Mouse (Mus musculus) heart, embryonic 10.5 days (tissue): ENCODE measurements around the gene Sacs. TPM values are rescaled to one million over a fixed set of nuclear protein-coding genes. Genes with fewer than 3 reads are reported as not detected.

Experiments
- DNase-seq: peaks from one replicate; pipeline ENCODE4 v3.0.0-alpha.2; 2017; ENCODE audit warnings: low spot score
- H3K27ac ChIP-seq: fragments of 300-500 bp; sonication (generic); 2 replicates; pipeline ENCODE4 v1.5.1; 2016; ENCODE audit warnings: mild to moderate bottlenecking
- H3K27me3 ChIP-seq: fragments of 300-500 bp; sonication (generic); 2 replicates; pipeline ENCODE4 v1.6.1; 2016; ENCODE audit warnings: mild to moderate bottlenecking; ENCODE audit not compliant: poor library complexity, insufficient read depth, severe bottlenecking
- H3K36me3 ChIP-seq: fragments of 300-500 bp; sonication (generic); 2 replicates; pipeline ENCODE4 v1.6.1; 2016; ENCODE audit warnings: mild to moderate bottlenecking, moderate library complexity
- H3K4me1 ChIP-seq: fragments of 300-500 bp; sonication (generic); 2 replicates; pipeline ENCODE4 v1.6.1; 2016; ENCODE audit warnings: mild to moderate bottlenecking
- H3K4me3 ChIP-seq: fragments of 300-500 bp; sonication (generic); 2 replicates; pipeline ENCODE4 v1.5.1; 2016; ENCODE audit warnings: mild to moderate bottlenecking, moderate library complexity
- H3K9me3 ChIP-seq: fragments of 300-500 bp; sonication (generic); 2 replicates; pipeline ENCODE4 v1.6.1; 2016; ENCODE audit warnings: mild to moderate bottlenecking, moderate library complexity
- WGBS: fragments of 180-500 bp; shearing (Covaris S2); methylation state at CpG from one replicate; pipeline ENCODE4 v1.1.7; 2016; 5-methylcytosine and 5-hydroxymethylcytosine counted together
- polyA plus RNA-seq: library from polyadenylated mRNA; unstranded; fragments of >200 nt; fragmentation: Nextera tagmentation; extraction: Ambion mirVana; gene quantifications from 2 replicates; pipeline ENCODE4 v1.2.1, GENCODE M21; 2016

Gene Sacs
- polyA plus RNA-seq, 1 experiment from 2014 or later, result 2.8 TPM

- 80% methylated on average over 5 of the region's 5 CpGs for WGBS
- DNase-seq, result no peak
- H3K27me3 ChIP-seq, result peaks cover 27% of the 10 kb centered on the region; the same call in 1 of the 2 replicates
- H3K9me3 ChIP-seq, result no peaks in the 10 kb centered on the region
- H3K36me3 ChIP-seq, result 0 out of 2 replicates have a peak, but pooled peaks cover 1% of the 10 kb centered on the region
- peaks cover 17% of the 10 kb centered on the region for H3K4me1 ChIP-seq
- no peak overlapping the region for H3K27ac ChIP-seq
- no peak overlapping the region for H3K4me3 ChIP-seq
Measured at GRCm38 (mm10) chr14:61171261-61171970, 33.2 kb downstream of the Sacs start.

- Histone ChIP-seq H3K27ac (peak overlapping the region; percentile 97), H3K36me3 (0 out of 2 replicates have a peak, but pooled peaks cover 2% of the 10 kb centered on the region), H3K4me3 (peak overlapping the region; percentile 90), H3K9me3 (no peaks in the 10 kb centered on the region), H3K27me3 (peaks cover 17% of the 10 kb centered on the region; the same call in 1 of the 2 replicates), H3K4me1 (peaks cover 17% of the 10 kb centered on the region)
- DNase-seq, result peak; percentile 100
- 0% methylated on average over 52 of the region's 52 CpGs for WGBS
Measured at GRCm38 (mm10) chr14:61172548-61173158, 34.4 kb downstream of the Sacs start.

GRCm38 (mm10) chr14:61173229-61173628, 35.0 kb downstream of the Sacs start:
- DNase-seq, result peak; percentile 90
- peak overlapping the region; percentile 90 for H3K4me3 ChIP-seq
- H3K9me3 ChIP-seq, result no peaks in the 10 kb centered on the region
- under 1% methylated on average over 37 of the region's 37 CpGs for WGBS
- peaks cover 17% of the 10 kb centered on the region for H3K4me1 ChIP-seq
- peak overlapping the region; percentile 97 for H3K27ac ChIP-seq
- H3K36me3 ChIP-seq, result 0 out of 2 replicates have a peak, but pooled peaks cover 2% of the 10 kb centered on the region
- peaks cover 12% of the 10 kb centered on the region; the same call in 1 of the 2 replicates for H3K27me3 ChIP-seq

- H3K36me3 ChIP-seq, result peaks cover 63% of the 10 kb centered on the region
- no peaks in the 10 kb centered on the region for H3K27me3 ChIP-seq
- DNase-seq, result no peak
- H3K27ac ChIP-seq, result no peak overlapping the region
- no peaks in the 10 kb centered on the region for H3K9me3 ChIP-seq
- 90% methylated on average over 7 of the region's 7 CpGs for WGBS
- H3K4me1 ChIP-seq, result no peaks in the 10 kb centered on the region
- no peak overlapping the region for H3K4me3 ChIP-seq
Measured at GRCm38 (mm10) chr14:61191904-61192303, 53.6 kb downstream of the Sacs start.

GRCm38 (mm10) chr14:61192326-61192725, 54.1 kb downstream of the Sacs start:
- no peak for DNase-seq
- Histone ChIP-seq H3K4me1 (no peaks in the 10 kb centered on the region), H3K4me3 (no peak overlapping the region), H3K9me3 (no peaks in the 10 kb centered on the region), H3K36me3 (peaks cover 67% of the 10 kb centered on the region), H3K27ac (no peak overlapping the region), H3K27me3 (no peaks in the 10 kb centered on the region)
- whole genome bisulfite sequencing, result 81% methylated on average over 10 of the region's 10 CpGs

- H3K4me1 ChIP-seq, result no peaks in the 10 kb centered on the region
- H3K4me3 ChIP-seq, result no peak overlapping the region
- no peaks in the 10 kb centered on the region for H3K9me3 ChIP-seq
- no peak overlapping the region for H3K27ac ChIP-seq
- WGBS, result 94% methylated on average over 4 of the region's 4 CpGs
- H3K27me3 ChIP-seq, result no peaks in the 10 kb centered on the region
- no peak for DNase-seq
- H3K36me3 ChIP-seq, result peaks cover 79% of the 10 kb centered on the region
Measured at GRCm38 (mm10) chr14:61194416-61194815, 56.2 kb downstream of the Sacs start.

- 84% methylated on average over 5 of the region's 5 CpGs for WGBS
- H3K4me3 ChIP-seq, result no peak overlapping the region
- H3K27me3 ChIP-seq, result no peaks in the 10 kb centered on the region
- no peaks in the 10 kb centered on the region for H3K9me3 ChIP-seq
- no peak for DNase-seq
- H3K4me1 ChIP-seq, result no peaks in the 10 kb centered on the region
- no peak overlapping the region for H3K27ac ChIP-seq
- H3K36me3 ChIP-seq, result peaks cover 68% of the 10 kb centered on the region
Measured at GRCm38 (mm10) chr14:61210111-61210510, 71.9 kb downstream of the Sacs start.

GRCm38 (mm10) chr14:61211754-61212153, 73.5 kb downstream of the Sacs start:
- WGBS, result 82% methylated on average over 6 of the region's 6 CpGs
- no peak overlapping the region for H3K27ac ChIP-seq
- no peaks in the 10 kb centered on the region for H3K27me3 ChIP-seq
- H3K4me1 ChIP-seq, result no peaks in the 10 kb centered on the region
- H3K4me3 ChIP-seq, result no peak overlapping the region
- H3K9me3 ChIP-seq, result no peaks in the 10 kb centered on the region
- no peak for DNase-seq
- H3K36me3 ChIP-seq, result peaks cover 51% of the 10 kb centered on the region

GRCm38 (mm10) chr14:61221166-61221565, 82.9 kb downstream of the Sacs start:
- 83% methylated on average over 5 of the region's 5 CpGs for WGBS
- no peak for DNase-seq
- Histone ChIP-seq H3K4me1 (peaks cover 21% of the 10 kb centered on the region), H3K27ac (no peak overlapping the region), H3K4me3 (no peak overlapping the region), H3K27me3 (no peaks in the 10 kb centered on the region), H3K36me3 (no peaks in the 10 kb centered on the region), H3K9me3 (no peaks in the 10 kb centered on the region)

GRCm38 (mm10) chr14:61222506-61222905, 84.2 kb downstream of the Sacs start:
- 55% methylated on average over 6 of the region's 6 CpGs for WGBS
- H3K36me3 ChIP-seq, result no peaks in the 10 kb centered on the region
- H3K27me3 ChIP-seq, result no peaks in the 10 kb centered on the region
- no peak for DNase-seq
- H3K9me3 ChIP-seq, result no peaks in the 10 kb centered on the region
- no peak overlapping the region for H3K27ac ChIP-seq
- H3K4me1 ChIP-seq, result peaks cover 21% of the 10 kb centered on the region
- no peak overlapping the region for H3K4me3 ChIP-seq

GRCm38 (mm10) chr14:61223740-61224139, 85.5 kb downstream of the Sacs start:
- H3K36me3 ChIP-seq, result no peaks in the 10 kb centered on the region
- no peaks in the 10 kb centered on the region for H3K9me3 ChIP-seq
- no peak overlapping the region for H3K4me3 ChIP-seq
- H3K27ac ChIP-seq, result no peak overlapping the region
- WGBS, result 56% methylated on average over 4 of the region's 4 CpGs
- DNase-seq, result no peak
- H3K27me3 ChIP-seq, result no peaks in the 10 kb centered on the region
- H3K4me1 ChIP-seq, result peaks cover 21% of the 10 kb centered on the region

GRCm38 (mm10) chr14:61224387-61225077, 86.3 kb downstream of the Sacs start:
- WGBS, result 79% methylated on average over 5 of the region's 5 CpGs
- Histone ChIP-seq H3K27me3 (no peaks in the 10 kb centered on the region), H3K4me3 (no peak overlapping the region), H3K9me3 (no peaks in the 10 kb centered on the region), H3K36me3 (no peaks in the 10 kb centered on the region), H3K4me1 (peaks cover 22% of the 10 kb centered on the region), H3K27ac (no peak overlapping the region)
- DNase-seq, result no peak

- H3K36me3 ChIP-seq, result no peaks in the 10 kb centered on the region
- H3K27ac ChIP-seq, result no peak overlapping the region
- H3K4me1 ChIP-seq, result peaks cover 28% of the 10 kb centered on the region
- H3K27me3 ChIP-seq, result no peaks in the 10 kb centered on the region
- H3K4me3 ChIP-seq, result no peak overlapping the region
- no peak for DNase-seq
- 41% methylated on average over 1 of the region's 1 CpGs for WGBS
- no peaks in the 10 kb centered on the region for H3K9me3 ChIP-seq
Measured at GRCm38 (mm10) chr14:61226151-61226550, 87.9 kb downstream of the Sacs start.
